Mouse (Mus musculus) kidney, postnatal 4 days (tissue): ENCODE results near the gene Baiap2l2.

Source experiments
- DNase-seq, 2 experiments: peaks; one replicate each; pipeline ENCODE4 v3.0.0; 2021; ENCODE audit warnings: mixed read lengths in 2 of 2

Baiap2l2 gene

DNA sequence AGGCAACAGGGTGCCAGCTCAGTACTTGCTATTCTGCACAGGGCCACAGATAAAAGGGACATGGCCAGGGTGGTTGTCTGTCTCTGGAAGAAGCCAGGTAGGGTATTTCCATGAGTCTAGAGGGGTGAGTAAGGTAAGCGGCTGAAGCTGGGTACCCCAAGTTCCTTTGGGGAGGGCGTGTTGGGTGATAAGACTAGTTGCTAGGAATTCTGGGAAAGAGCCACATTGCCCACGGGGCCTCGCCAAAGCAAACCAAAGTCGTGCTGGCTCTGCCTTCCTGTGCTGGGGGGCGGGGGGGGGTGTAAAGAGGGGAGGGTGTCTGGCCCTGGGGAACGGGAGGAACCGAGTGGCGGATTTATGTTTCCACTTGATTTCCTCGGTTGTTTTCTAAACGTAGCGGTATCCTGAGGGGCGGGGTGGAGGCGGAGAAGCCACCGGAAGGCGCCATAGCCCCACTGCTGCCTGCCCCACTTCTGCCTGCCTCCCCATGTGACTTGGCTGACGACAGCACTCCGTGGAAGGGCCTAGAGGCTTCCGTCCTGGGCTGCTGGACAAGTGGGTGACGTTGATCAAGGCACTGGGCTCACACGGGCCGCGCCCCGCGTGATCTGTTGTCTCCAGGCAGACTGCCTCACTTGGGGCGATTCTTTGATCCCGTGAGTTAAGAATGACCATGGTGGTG lies 76.4 kb downstream of the Baiap2l2 start:
- DNase-seq = peak; percentile 45 to 63

DNA sequence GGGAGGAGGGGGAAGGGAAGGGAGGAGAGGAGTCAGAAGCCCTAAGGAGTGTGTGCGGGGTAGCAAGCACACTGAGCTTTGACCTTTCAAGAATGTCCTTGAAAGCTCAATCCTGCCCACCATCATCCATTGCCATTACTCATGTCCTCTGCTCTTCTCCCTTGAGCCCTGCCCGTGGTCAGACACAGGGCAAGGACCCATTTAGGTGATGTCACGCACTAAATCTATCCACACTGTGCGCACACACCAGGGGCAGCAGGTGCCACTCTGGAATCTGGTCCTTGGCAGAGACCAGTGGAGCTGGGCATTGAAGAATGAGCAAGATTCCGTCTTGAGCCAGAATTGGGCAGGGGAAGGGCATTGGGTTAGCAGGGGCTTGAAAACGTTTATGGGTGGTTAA lies 77.1 kb downstream of the Baiap2l2 start:
- DNase-seq = no peak
